Mouse (Mus musculus) limb, embryonic 14.5 days (tissue): ENCODE results near the gene Tprkb. TPM values are rescaled to one million over a fixed set of nuclear protein-coding genes. Genes with fewer than 3 reads are reported as not detected.

Experiments
- ATAC-seq: fragments of 200-750 bp; cut with Nextera tagmentation; 2 replicates; pipeline ENCODE4 v1.8.0; 2017; ENCODE audit warnings: low read depth, moderate number of reproducible peaks, moderate TSS enrichment; ENCODE audit not compliant: low FRiP score
- DNase-seq: peaks from one replicate; pipeline ENCODE4 v3.0.0-alpha.2; 2015; ENCODE audit warnings: low spot score
- H3K27ac ChIP-seq: fragments of 300-500 bp; sonication (generic); replicated peaks from 2 replicates; pipeline ENCODE4 v1.5.1; 2014; ENCODE audit warnings: low read depth, mild to moderate bottlenecking, low read length, moderate library complexity, mixed read lengths
- H3K27me3 ChIP-seq: fragments of 300-500 bp; sonication (generic); 2 replicates; pipeline ENCODE4 v1.6.1; 2014; ENCODE audit warnings: low read length, mixed read lengths; ENCODE audit not compliant: control insufficient read depth, insufficient read depth
- H3K36me3 ChIP-seq: fragments of 300-500 bp; sonication (generic); 2 replicates; pipeline ENCODE4 v1.6.1; 2014; ENCODE audit warnings: mild to moderate bottlenecking, low read length, moderate library complexity, mixed read lengths; ENCODE audit not compliant: control insufficient read depth, insufficient read depth
- H3K4me1 ChIP-seq: fragments of 300-500 bp; sonication (generic); 2 replicates; pipeline ENCODE4 v1.6.1; 2014; ENCODE audit warnings: antibody characterized with exemption, low read length, mixed read lengths; ENCODE audit not compliant: control insufficient read depth, insufficient read depth
- H3K4me2 ChIP-seq: fragments of 300-500 bp; sonication (generic); replicated peaks from 2 replicates; pipeline ENCODE4 v1.6.1; 2014; ENCODE audit warnings: low read depth, mild to moderate bottlenecking, low read length, moderate library complexity; ENCODE audit not compliant: severe bottlenecking
- H3K4me3 ChIP-seq: fragments of 300-500 bp; sonication (generic); replicated peaks from 2 replicates; pipeline ENCODE4 v1.5.1; 2014; ENCODE audit warnings: low read length
- H3K9ac ChIP-seq: fragments of 300-500 bp; sonication (generic); 2 replicates; pipeline ENCODE4 v1.6.1; 2014; ENCODE audit warnings: mild to moderate bottlenecking, low read depth, low read length, moderate library complexity; ENCODE audit not compliant: severe bottlenecking
- H3K9me3 ChIP-seq: fragments of 300-500 bp; sonication (generic); 2 replicates; pipeline ENCODE4 v1.6.1; 2016; ENCODE audit warnings: low read length; ENCODE audit not compliant: control insufficient read depth
- POLR2A ChIP-seq: fragments of 200-500 bp; IDR thresholded peaks from 2 replicates; pipeline ENCODE4 v1.8.0; 2012; ENCODE audit warnings: inconsistent platforms, mild to moderate bottlenecking, moderate library complexity, borderline replicate concordance; ENCODE audit not compliant: insufficient read depth, insufficient read length; ENCODE audit errors: extremely low read depth
- WGBS: fragments of 180-500 bp; shearing (Covaris S2); extraction: QIAGEN DNeasy Blood & Tissue Kit; methylation state at CpG from one replicate; pipeline ENCODE4 v1.1.7; 2014; 5-methylcytosine and 5-hydroxymethylcytosine counted together
- polyA plus RNA-seq, 2 experiments: library from polyadenylated mRNA; depleted of rRNA in 1 of 2; stranded (reverse) in 1 of 2; unstranded in 1 of 2; fragments of >200 nt; fragmentation: Nextera tagmentation in 1 of 2; extraction: Ambion mirVana in 1 of 2; gene quantifications; 2 replicates each; pipeline versions ENCODE4 v1.2.1 to v1.2.3; 2012 to 2014

Tprkb gene
- polyA plus RNA-seq, 2 experiments, result 25.8 to 30.1 TPM

GRCm38 (mm10) chr6:85926709-85927108 is 15.0 kb downstream of the Tprkb start:
- WGBS, result 86% methylated on average over 1 of the region's 1 CpGs
- Histone ChIP-seq H3K4me1 (no peaks in the 10 kb centered on the region), H3K36me3 (peaks cover 76% of the 10 kb centered on the region), H3K9me3 (no peaks in the 10 kb centered on the region), H3K27me3 (no peaks in the 10 kb centered on the region), H3K9ac (no peak overlapping the region), H3K4me3 (no peak overlapping the region), H3K27ac (no peak overlapping the region), H3K4me2 (no peak overlapping the region)
- no peak for ATAC-seq
- TF ChIP-seq POLR2A, result no peak
- DNase-seq, result no peak

GRCm38 (mm10) chr6:85927476-85928464 is 16.1 kb downstream of the Tprkb start:
- no peak for TF ChIP-seq POLR2A
- no peaks in the 10 kb centered on the region for H3K27me3 ChIP-seq
- ATAC-seq (no peak), DNase-seq (no peak)
- H3K27ac ChIP-seq, result no peak overlapping the region
- H3K4me3 ChIP-seq, result no peak overlapping the region
- H3K9me3 ChIP-seq, result no peaks in the 10 kb centered on the region
- H3K36me3 ChIP-seq, result peaks cover 68% of the 10 kb centered on the region
- H3K4me1 ChIP-seq, result no peaks in the 10 kb centered on the region
- no peak overlapping the region for H3K4me2 ChIP-seq
- 88% methylated on average over 9 of the region's 9 CpGs for WGBS
- H3K9ac ChIP-seq, result no peak overlapping the region

- ATAC-seq (no peak), DNase-seq (no peak)
- Histone ChIP-seq H3K9me3 (no peaks in the 10 kb centered on the region), H3K9ac (no peak overlapping the region), H3K4me2 (no peak overlapping the region), H3K4me3 (no peak overlapping the region), H3K27me3 (no peaks in the 10 kb centered on the region), H3K27ac (no peak overlapping the region), H3K4me1 (no peaks in the 10 kb centered on the region), H3K36me3 (peaks cover 54% of the 10 kb centered on the region)
- no peak for TF ChIP-seq POLR2A
- 80% methylated on average over 1 of the region's 1 CpGs for WGBS
Observed at GRCm38 (mm10) chr6:85929312-85929711, 17.6 kb downstream of the Tprkb start.

- Histone ChIP-seq H3K27ac (no peak overlapping the region), H3K9ac (no peak overlapping the region), H3K9me3 (no peaks in the 10 kb centered on the region), H3K36me3 (peaks cover 12% of the 10 kb centered on the region), H3K4me2 (no peak overlapping the region), H3K27me3 (no peaks in the 10 kb centered on the region), H3K4me1 (no peaks in the 10 kb centered on the region), H3K4me3 (no peak overlapping the region)
- no peak for DNase-seq
- no peak for TF ChIP-seq POLR2A
- 83% methylated on average over 8 of the region's 8 CpGs for whole genome bisulfite sequencing
- no peak for ATAC-seq
Observed at GRCm38 (mm10) chr6:85934047-85934446, 22.4 kb downstream of the Tprkb start.

GRCm38 (mm10) chr6:85935646-85936045 is 24.0 kb downstream of the Tprkb start:
- no peak for ATAC-seq

More at GRCm38 (mm10) chr6:85935646-85936045, 24.0 kb downstream of the Tprkb start:
- WGBS, result 61% methylated on average over 3 of the region's 3 CpGs
- Histone ChIP-seq H3K4me2 (no peak overlapping the region), H3K36me3 (peaks cover 3% of the 10 kb centered on the region; the same call in 1 of the 2 replicates), H3K27me3 (no peaks in the 10 kb centered on the region), H3K4me1 (no peaks in the 10 kb centered on the region), H3K4me3 (no peak overlapping the region), H3K9me3 (no peaks in the 10 kb centered on the region), H3K27ac (no peak overlapping the region), H3K9ac (no peak overlapping the region)
- TF ChIP-seq POLR2A, result no peak
- no peak for DNase-seq
